Comparison of ENCODE assay signal across 8 mouse cellular contexts in genomic region chr1:175668666-175669405, GRCm38 (mm10). TPM values are rescaled to one million over a fixed set of nuclear protein-coding genes. Genes with fewer than 3 reads are reported as not detected.
DNase-seq lines count a peak whose midpoint lies in the region; ATAC-seq and TF ChIP-seq lines count a peak whose summit lies in the region.

No protein-coding gene starts in this region.

- H3K36me3 ChIP-seq in heart, adult 2 months (ENCODE audit: control insufficient read depth, insufficient read depth, low read length), result no peaks in the 10 kb centered on the region

- TF ChIP-seq CTCF in heart, adult 2 months (IDR thresholded peaks at IDR 0.05), result peak; percentile 71
- peak; percentile 72 for TF ChIP-seq CTCF in cortical plate, adult 2 months (IDR thresholded peaks at IDR 0.05; ENCODE audit: extremely low read depth, insufficient read depth, low read length)

- DNase-seq in heart, adult 2 months, result no peak
- no peak for DNase-seq in heart, adult 9 months (ENCODE audit: low spot score in 2 of 2)
- DNase-seq in CD4-positive, CD25-positive, alpha-beta regulatory T cell, adult 2 months (ENCODE audit: low read depth, low spot score), result peak; percentile 62
- DNase-seq in lung, postnatal 25 days (ENCODE audit: low spot score), result peak; percentile 13
- peak; percentile 73 for DNase-seq in thymus, postnatal 0 days (ENCODE audit: low spot score)
- DNase-seq in gastrocnemius, postnatal 4 days (ENCODE audit: low spot score in 2 of 2), result no peak

- no peaks in the 10 kb centered on the region for H3K4me1 ChIP-seq in heart, adult 2 months (ENCODE audit: control insufficient read depth, insufficient read depth, low read length)
- no peaks in the 10 kb centered on the region; the same call in 1 of the 2 replicates for H3K4me1 ChIP-seq in cortical plate, adult 2 months (ENCODE audit: control insufficient read depth, insufficient read depth, low read length)

- peak; percentile 71 for ATAC-seq in inflammation-experienced regulatory T-cells, adult 6 months

- no peak overlapping the region for H3K27ac ChIP-seq in heart, adult 2 months
- no peak overlapping the region for H3K27ac ChIP-seq in cortical plate, adult 2 months (ENCODE audit: insufficient read depth, low read length)

- H3K79me2 ChIP-seq in heart, adult 2 months (replicated peaks; ENCODE audit: control insufficient read depth, insufficient read depth, low read length), result no peaks in the 10 kb centered on the region

- WGBS in heart, adult 2 months, result 60% methylated on average over 5 of the region's 5 CpGs

- intact Hi-C loops in heart, adult 2 months (cut with DNase I), result loop anchor here (10.0 kb wide), 1 partner anchor 624 kb away; no protein-coding TSS in a partner anchor

- no peak overlapping the region for H3K9ac ChIP-seq in heart, adult 2 months (ENCODE audit: low read depth, low read length)

- no peak overlapping the region for H3K4me3 ChIP-seq in heart, adult 2 months
- H3K4me3 ChIP-seq in cortical plate, adult 2 months (ENCODE audit: insufficient read depth, low read length), result no peak overlapping the region

- no peaks in the 10 kb centered on the region for H3K27me3 ChIP-seq in heart, adult 2 months (ENCODE audit: control insufficient read depth, insufficient read depth, low read length)

- TF ChIP-seq EP300 in heart, adult 2 months (IDR thresholded peaks at IDR 0.05; ENCODE audit: insufficient read depth, low read depth, low read length), result no peak

- TF ChIP-seq POLR2A in heart, adult 2 months (IDR thresholded peaks at IDR 0.05; ENCODE audit: insufficient read depth, low read depth, low read length), result no peak
- TF ChIP-seq POLR2A in cortical plate, adult 2 months (IDR thresholded peaks at IDR 0.05; ENCODE audit: extremely low read depth, insufficient read depth, low read length), result no peak

RNA-seq across cellular contexts. Expression of gene Opn3, which starts 23.7 kb away (rescaled TPM):
- total RNA-seq in heart, adult 2 months (2021), result 1 to 10 TPM; 5.6 to 6.6 TPM
- 2.2 and 3.0 TPM in 2 replicates for polyA plus RNA-seq in heart, adult 2 months (2012; rRNA removed)
- polyA plus RNA-seq in cortical plate, adult 2 months (2012; rRNA removed), result 3.8 and 4.2 TPM in 2 replicates
- polyA plus RNA-seq in inflammation-experienced regulatory T-cells, adult 6 months (2017; shearing (Covaris generic)), result not detected
- 3.1 and 3.2 TPM in 2 replicates for polyA plus RNA-seq in thymus, postnatal 0 days (2015; fragmentation: Nextera tagmentation; extraction: Ambion mirVana)
- total RNA-seq in gastrocnemius, postnatal 4 days (2021), result 1 to 10 TPM; 5.4 to 7.5 TPM

RNA-seq across cellular contexts. Expression of gene Chml, which starts 23.9 kb away (rescaled TPM):
- 1 to 10 TPM; 8.9 to 9.4 TPM for total RNA-seq in heart, adult 2 months (2021)
- 1.4 and 2.5 TPM in 2 replicates for polyA plus RNA-seq in heart, adult 2 months (2012; rRNA removed)
- polyA plus RNA-seq in cortical plate, adult 2 months (2012; rRNA removed), result 3.4 and 3.5 TPM in 2 replicates
- polyA plus RNA-seq in inflammation-experienced regulatory T-cells, adult 6 months (2017; shearing (Covaris generic)), result 1 to 10 TPM in 2 of 3 experiments, under 1 TPM in 1; 0.21 to 1.1 (median 1.1) TPM
- polyA plus RNA-seq in thymus, postnatal 0 days (2015; fragmentation: Nextera tagmentation; extraction: Ambion mirVana), result 1.7 and 1.8 TPM in 2 replicates
- total RNA-seq in gastrocnemius, postnatal 4 days (2021), result 1 to 10 TPM; 6.7 to 7.3 TPM

RNA-seq across cellular contexts. Expression of gene Wdr64, which starts 29.6 kb away (rescaled TPM):
- not detected for total RNA-seq in heart, adult 2 months (2021)
- 0.12 TPM in 1 of 2 replicates, not detected in the other for polyA plus RNA-seq in heart, adult 2 months (2012; rRNA removed)
- 0.02 TPM in 1 of 2 replicates, not detected in the other for polyA plus RNA-seq in cortical plate, adult 2 months (2012; rRNA removed)
- not detected for polyA plus RNA-seq in inflammation-experienced regulatory T-cells, adult 6 months (2017; shearing (Covaris generic))
- polyA plus RNA-seq in thymus, postnatal 0 days (2015; fragmentation: Nextera tagmentation; extraction: Ambion mirVana), result not detected in 2 replicates
- not detected for total RNA-seq in gastrocnemius, postnatal 4 days (2021)

RNA-seq across cellular contexts. Expression of gene Fh1, which starts 43.4 kb away (rescaled TPM):
- 100 to 1,000 TPM; 504 to 594 TPM for total RNA-seq in heart, adult 2 months (2021)
- 257 and 465 TPM in 2 replicates for polyA plus RNA-seq in heart, adult 2 months (2012; rRNA removed)
- polyA plus RNA-seq in cortical plate, adult 2 months (2012; rRNA removed), result 105 and 115 TPM in 2 replicates
- 100 to 1,000 TPM in 1 of 3 experiments, 10 to 100 TPM in 2; 48.1 to 114 (median 67.1) TPM for polyA plus RNA-seq in inflammation-experienced regulatory T-cells, adult 6 months (2017; shearing (Covaris generic))
- 89.6 and 95.5 TPM in 2 replicates for polyA plus RNA-seq in thymus, postnatal 0 days (2015; fragmentation: Nextera tagmentation; extraction: Ambion mirVana)
- total RNA-seq in gastrocnemius, postnatal 4 days (2021), result 100 to 1,000 TPM; 176 to 187 TPM

RNA-seq across cellular contexts. Expression of gene Kmo, which starts 48.7 kb away (rescaled TPM):
- total RNA-seq in heart, adult 2 months (2021), result under 1 TPM; 0.20 to 0.34 TPM
- polyA plus RNA-seq in heart, adult 2 months (2012; rRNA removed), result 0.49 and 0.59 TPM in 2 replicates
- polyA plus RNA-seq in cortical plate, adult 2 months (2012; rRNA removed), result 0.08 and 0.10 TPM in 2 replicates
- 1 to 10 TPM in 1 of 3 experiments, under 1 TPM in 2; 0.48 to 7.3 (median 0.88) TPM for polyA plus RNA-seq in inflammation-experienced regulatory T-cells, adult 6 months (2017; shearing (Covaris generic))
- 2.5 and 3.1 TPM in 2 replicates for polyA plus RNA-seq in thymus, postnatal 0 days (2015; fragmentation: Nextera tagmentation; extraction: Ambion mirVana)
- under 1 TPM; 0.31 to 0.34 TPM for total RNA-seq in gastrocnemius, postnatal 4 days (2021)

Comparison
In these comparisons a context has a peak if more than half of its experiments do, and no peak if none do; other contexts are left out.
1. DNase-seq: peak in CD4-positive, CD25-positive, alpha-beta regulatory T cell, adult 2 months (single experiment), lung, postnatal 25 days (single experiment) and thymus, postnatal 0 days (single experiment); none in heart, adult 2 months (0 of 2), heart, adult 9 months (0 of 2) and gastrocnemius, postnatal 4 days (0 of 2).